ENCODE assay signal across 8 mouse cellular contexts in the genomic region with DNA sequence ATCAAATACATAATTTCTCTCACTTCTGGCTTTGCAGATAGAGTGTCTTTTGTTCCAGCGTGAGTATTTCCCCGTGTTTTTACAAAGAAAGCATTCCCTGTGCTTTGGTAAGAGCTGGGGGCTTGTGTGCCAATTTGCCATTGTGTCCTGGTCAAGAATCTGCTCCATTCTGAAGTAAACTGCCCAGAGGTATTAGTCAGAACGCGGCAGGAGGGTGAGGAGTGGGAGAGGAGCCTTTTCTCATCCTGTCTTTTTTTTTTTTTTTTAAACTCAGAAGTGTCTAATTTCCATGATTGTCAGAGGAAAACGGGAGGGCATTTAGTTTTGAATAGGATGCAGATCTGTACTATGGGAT.
DNase-seq lines count a peak whose midpoint lies in the region; ATAC-seq and TF ChIP-seq lines count a peak whose summit lies in the region.

No protein-coding gene starts in this region.

- WGBS in liver, embryonic 11.5 days = 6% methylated on average over 5 of the region's 5 CpGs
- 2% methylated on average over 5 of the region's 5 CpGs for WGBS in liver, postnatal 0 days (ENCODE audit: insufficient replicate concordance)
- WGBS in hindbrain, embryonic 12.5 days = under 1% methylated on average over 5 of the region's 5 CpGs
- WGBS in midbrain, postnatal 0 days = 0% methylated on average over 5 of the region's 5 CpGs

- H3K9ac ChIP-seq in liver, embryonic 11.5 days (ENCODE audit: low read depth, low read length) = no peak overlapping the region
- no peak overlapping the region for H3K9ac ChIP-seq in liver, postnatal 0 days (replicated peaks)
- H3K9ac ChIP-seq in hindbrain, embryonic 12.5 days = peak overlapping the region; percentile 72
- peak overlapping the region; percentile 58 for H3K9ac ChIP-seq in midbrain, postnatal 0 days (replicated peaks; ENCODE audit: low read length, poor library complexity, severe bottlenecking)

- ATAC-seq in liver, embryonic 11.5 days (replicated peaks; ENCODE audit: low FRiP score) = no peak
- ATAC-seq in liver, postnatal 0 days = no peak
- peak; percentile 5; the same call in 1 of the 2 replicates for ATAC-seq in hindbrain, embryonic 12.5 days (ENCODE audit: low FRiP score)
- no peak for ATAC-seq in midbrain, postnatal 0 days (ENCODE audit: low FRiP score)

- H3K27ac ChIP-seq in liver, embryonic 11.5 days (ENCODE audit: low read depth, low read length) = no peak overlapping the region
- no peak overlapping the region for H3K27ac ChIP-seq in liver, postnatal 0 days (ENCODE audit: low read depth)
- H3K27ac ChIP-seq in hindbrain, embryonic 12.5 days = peak overlapping the region; percentile 72
- peak overlapping the region; percentile 75 for H3K27ac ChIP-seq in midbrain, postnatal 0 days (ENCODE audit: low read depth, low read length)

- H3K36me3 ChIP-seq in liver, embryonic 11.5 days (ENCODE audit: control insufficient read depth, insufficient read depth, low read length) = no peaks in the 10 kb centered on the region
- H3K36me3 ChIP-seq in liver, postnatal 0 days (replicated peaks; ENCODE audit: insufficient read depth, low read length) = no peaks in the 10 kb centered on the region
- H3K36me3 ChIP-seq in hindbrain, embryonic 12.5 days = no peaks in the 10 kb centered on the region
- no peaks in the 10 kb centered on the region for H3K36me3 ChIP-seq in midbrain, postnatal 0 days (ENCODE audit: insufficient read depth, low read length)

- no peak for TF ChIP-seq CTCF in liver, postnatal 0 days (IDR thresholded peaks at IDR 0.05; ENCODE audit: low read depth)
- TF ChIP-seq CTCF in midbrain, postnatal 0 days (IDR thresholded peaks at IDR 0.05) = no peak

- H3K4me3 ChIP-seq in liver, embryonic 11.5 days (ENCODE audit: low read depth, low read length) = no peak overlapping the region
- no peak overlapping the region for H3K4me3 ChIP-seq in liver, postnatal 0 days (ENCODE audit: low read depth, low read length)
- H3K4me3 ChIP-seq in hindbrain, embryonic 12.5 days = peak overlapping the region; percentile 52
- peak overlapping the region; percentile 51 for H3K4me3 ChIP-seq in midbrain, postnatal 0 days (ENCODE audit: low read depth, low read length)

- H3K27me3 ChIP-seq in liver, embryonic 11.5 days (replicated peaks; ENCODE audit: control insufficient read depth, insufficient read depth, low read length) = peaks cover 6% of the 10 kb centered on the region; the same call in 1 of the 2 replicates
- peaks cover 7% of the 10 kb centered on the region for H3K27me3 ChIP-seq in liver, postnatal 0 days (ENCODE audit: insufficient read depth, low read length)
- peaks cover 3% of the 10 kb centered on the region; the same call in 1 of the 2 replicates for H3K27me3 ChIP-seq in hindbrain, embryonic 12.5 days
- no peaks in the 10 kb centered on the region for H3K27me3 ChIP-seq in midbrain, postnatal 0 days (ENCODE audit: insufficient read depth, low read length)

- H3K9me3 ChIP-seq in liver, embryonic 11.5 days (ENCODE audit: control insufficient read depth, low read length) = no peaks in the 10 kb centered on the region
- H3K9me3 ChIP-seq in liver, postnatal 0 days (ENCODE audit: low read length) = no peaks in the 10 kb centered on the region
- H3K9me3 ChIP-seq in hindbrain, embryonic 12.5 days (replicated peaks) = no peaks in the 10 kb centered on the region
- no peaks in the 10 kb centered on the region for H3K9me3 ChIP-seq in midbrain, postnatal 0 days (ENCODE audit: low read length)

- peak; percentile 41 to 46 for DNase-seq in cerebellum, postnatal 10 days
- DNase-seq in cerebellum, adult 11 months = no peak
- DNase-seq in liver, embryonic 11.5 days (ENCODE audit: low spot score) = no peak
- no peak for DNase-seq in liver, postnatal 0 days
- DNase-seq in midbrain, postnatal 0 days (ENCODE audit: low spot score) = peak; percentile 28
- no peak for DNase-seq in spleen, postnatal 4 days (ENCODE audit: low spot score in 2 of 2)
- DNase-seq in urinary bladder, postnatal 10 days (ENCODE audit: low spot score) = no peak

- no peak for TF ChIP-seq EP300 in liver, postnatal 0 days (IDR thresholded peaks at IDR 0.05; ENCODE audit: low read depth)

- H3K4me2 ChIP-seq in liver, embryonic 11.5 days = peak overlapping the region; percentile 45
- H3K4me2 ChIP-seq in liver, postnatal 0 days (ENCODE audit: low read depth, low read length) = no peak overlapping the region
- peak overlapping the region; percentile 62 for H3K4me2 ChIP-seq in hindbrain, embryonic 12.5 days (replicated peaks)
- peak overlapping the region; percentile 63 for H3K4me2 ChIP-seq in midbrain, postnatal 0 days (ENCODE audit: low read depth, low read length, poor library complexity, severe bottlenecking)

- H3K4me1 ChIP-seq in liver, embryonic 11.5 days (replicated peaks; ENCODE audit: control insufficient read depth, insufficient read depth, low read length) = no peaks in the 10 kb centered on the region
- no peaks in the 10 kb centered on the region; the same call in 1 of the 2 replicates for H3K4me1 ChIP-seq in liver, postnatal 0 days (ENCODE audit: insufficient read depth)
- H3K4me1 ChIP-seq in hindbrain, embryonic 12.5 days = peaks cover 18% of the 10 kb centered on the region
- 0 out of 2 replicates have a peak, but pooled peaks cover 5% of the 10 kb centered on the region for H3K4me1 ChIP-seq in midbrain, postnatal 0 days (ENCODE audit: insufficient read depth, low read length)

Comparison
In these comparisons a context has a peak if more than half of its experiments do, and no peak if none do; other contexts are left out.
1. DNase-seq: peak in cerebellum, postnatal 10 days (2 of 2) and midbrain, postnatal 0 days (single experiment); none in cerebellum, adult 11 months (single experiment), liver, embryonic 11.5 days (single experiment), liver, postnatal 0 days (single experiment), spleen, postnatal 4 days (0 of 2) and urinary bladder, postnatal 10 days (single experiment).
2. H3K27ac ChIP-seq: peak in hindbrain, embryonic 12.5 days (single experiment) and midbrain, postnatal 0 days (single experiment); none in liver, embryonic 11.5 days (single experiment) and liver, postnatal 0 days (single experiment).
3. H3K4me3 ChIP-seq: peak in hindbrain, embryonic 12.5 days (single experiment) and midbrain, postnatal 0 days (single experiment); none in liver, embryonic 11.5 days (single experiment) and liver, postnatal 0 days (single experiment).
4. H3K9ac ChIP-seq: peak in hindbrain, embryonic 12.5 days (single experiment) and midbrain, postnatal 0 days (single experiment); none in liver, embryonic 11.5 days (single experiment) and liver, postnatal 0 days (single experiment).